Mouse (Mus musculus) hindbrain, embryonic 14.5 days (tissue): Measurements from ENCODE around the gene Hist1h2bk. TPM values are rescaled to one million over a fixed set of nuclear protein-coding genes. Genes with fewer than 3 reads are reported as not detected.

Experiments
- ATAC-seq: fragments of 200-750 bp; cut with Nextera tagmentation; 2 replicates; pipeline ENCODE4 v1.8.0; 2017; ENCODE audit warnings: moderate number of reproducible peaks, mild to moderate bottlenecking, moderate TSS enrichment, moderate library complexity; ENCODE audit not compliant: low FRiP score
- DNase-seq: peaks from one replicate; pipeline ENCODE4 v3.0.0-alpha.2; 2015; ENCODE audit warnings: low spot score
- H3K27ac ChIP-seq: fragments of 300-500 bp; sonication (generic); 2 replicates; pipeline ENCODE4 v1.5.1; 2014; ENCODE audit warnings: mild to moderate bottlenecking, moderate library complexity
- H3K27me3 ChIP-seq: fragments of 300-500 bp; sonication (generic); 2 replicates; pipeline ENCODE4 v1.6.1; 2014; ENCODE audit warnings: mild to moderate bottlenecking, low read length, mixed read lengths; ENCODE audit not compliant: control insufficient read depth, insufficient read depth
- H3K36me3 ChIP-seq: fragments of 300-500 bp; sonication (generic); replicated peaks from 2 replicates; pipeline ENCODE4 v1.6.1; 2014; ENCODE audit not compliant: control insufficient read depth, insufficient read depth
- H3K4me1 ChIP-seq: fragments of 300-500 bp; sonication (generic); replicated peaks from 2 replicates; pipeline ENCODE4 v1.6.1; 2014; ENCODE audit warnings: antibody characterized with exemption, low read length, mixed read lengths; ENCODE audit not compliant: control insufficient read depth, insufficient read depth
- H3K4me2 ChIP-seq: fragments of 300-500 bp; sonication (generic); replicated peaks from 2 replicates; pipeline ENCODE4 v1.6.1; 2014; ENCODE audit warnings: mild to moderate bottlenecking, moderate library complexity
- H3K4me3 ChIP-seq: fragments of 300-500 bp; sonication (generic); replicated peaks from 2 replicates; pipeline ENCODE4 v1.5.1; 2014; ENCODE audit warnings: mild to moderate bottlenecking, low read length
- H3K9ac ChIP-seq: fragments of 300-500 bp; sonication (generic); 2 replicates; pipeline ENCODE4 v1.6.1; 2014
- H3K9me3 ChIP-seq: fragments of 300-500 bp; sonication (generic); 2 replicates; pipeline ENCODE4 v1.6.1; 2016; ENCODE audit warnings: low read length; ENCODE audit not compliant: control insufficient read depth
- WGBS: fragments of 180-500 bp; shearing (Covaris S2); extraction: QIAGEN DNeasy Blood & Tissue Kit; methylation state at CpG from one replicate; pipeline ENCODE4 v1.1.7; 2014; 5-methylcytosine and 5-hydroxymethylcytosine counted together
- polyA plus RNA-seq: library from polyadenylated mRNA; unstranded; fragments of >200 nt; fragmentation: Nextera tagmentation; extraction: Ambion mirVana; gene quantifications from 2 replicates; pipeline ENCODE4 v1.2.1, GENCODE M21; 2014

Hist1h2bk gene
- polyA plus RNA-seq, 1 experiment from 2014 or later: 1.6 TPM

GRCm38 (mm10) chr13:21997821-21998220 is 37.8 kb upstream of the Hist1h2bk start:
- DNase-seq (no peak), ATAC-seq (no peak)
- Histone ChIP-seq H3K9me3 (no peaks in the 10 kb centered on the region), H3K27me3 (peaks cover 94% of the 10 kb centered on the region), H3K9ac (no peak overlapping the region), H3K27ac (no peak overlapping the region), H3K4me3 (no peak overlapping the region), H3K4me2 (no peak overlapping the region), H3K36me3 (no peaks in the 10 kb centered on the region), H3K4me1 (no peaks in the 10 kb centered on the region)
- WGBS: 8% methylated on average over 4 of the region's 4 CpGs

GRCm38 (mm10) chr13:21998412-21998811 is 37.3 kb upstream of the Hist1h2bk start:
- H3K27me3 ChIP-seq: peaks cover 95% of the 10 kb centered on the region
- no peak overlapping the region for H3K27ac ChIP-seq
- H3K9me3 ChIP-seq: no peaks in the 10 kb centered on the region
- ATAC-seq (no peak), DNase-seq (no peak)
- H3K9ac ChIP-seq: no peak overlapping the region
- no peaks in the 10 kb centered on the region for H3K4me1 ChIP-seq
- WGBS: 33% methylated on average over 3 of the region's 3 CpGs
- H3K4me2 ChIP-seq: no peak overlapping the region
- H3K36me3 ChIP-seq: no peaks in the 10 kb centered on the region
- no peak overlapping the region for H3K4me3 ChIP-seq

GRCm38 (mm10) chr13:21999147-21999546 is 36.5 kb upstream of the Hist1h2bk start:
- no peak overlapping the region for H3K4me2 ChIP-seq
- 31% methylated on average over 4 of the region's 4 CpGs for WGBS

GRCm38 (mm10) chr13:22001346-22001745 is 34.3 kb upstream of the Hist1h2bk start:
- no peak overlapping the region for H3K27ac ChIP-seq
- DNase-seq (no peak), ATAC-seq (no peak)
- H3K36me3 ChIP-seq: no peaks in the 10 kb centered on the region
- peaks cover 95% of the 10 kb centered on the region for H3K27me3 ChIP-seq
- WGBS: 70% methylated on average over 2 of the region's 2 CpGs
- peaks cover 10% of the 10 kb centered on the region for H3K4me1 ChIP-seq
- no peak overlapping the region for H3K4me3 ChIP-seq
- no peaks in the 10 kb centered on the region for H3K9me3 ChIP-seq
- H3K4me2 ChIP-seq: no peak overlapping the region
- H3K9ac ChIP-seq: no peak overlapping the region

More at GRCm38 (mm10) chr13:21999147-21999546, 36.5 kb upstream of the Hist1h2bk start:
- no peaks in the 10 kb centered on the region for H3K4me1 ChIP-seq
- peaks cover 95% of the 10 kb centered on the region for H3K27me3 ChIP-seq
- no peaks in the 10 kb centered on the region for H3K9me3 ChIP-seq
- H3K4me3 ChIP-seq: no peak overlapping the region
- ATAC-seq: no peak
- H3K36me3 ChIP-seq: no peaks in the 10 kb centered on the region
- H3K27ac ChIP-seq: no peak overlapping the region
- no peak for DNase-seq
- no peak overlapping the region for H3K9ac ChIP-seq

GRCm38 (mm10) chr13:22001823-22002222 is 33.8 kb upstream of the Hist1h2bk start:
- Histone ChIP-seq H3K9me3 (no peaks in the 10 kb centered on the region), H3K4me1 (peaks cover 14% of the 10 kb centered on the region), H3K4me3 (no peak overlapping the region), H3K27me3 (peaks cover 95% of the 10 kb centered on the region), H3K36me3 (no peaks in the 10 kb centered on the region), H3K27ac (no peak overlapping the region), H3K9ac (no peak overlapping the region), H3K4me2 (no peak overlapping the region)
- no peak for DNase-seq
- 37% methylated on average over 5 of the region's 5 CpGs for WGBS
- no peak for ATAC-seq

GRCm38 (mm10) chr13:22005605-22006333 is 29.9 kb upstream of the Hist1h2bk start:
- Histone ChIP-seq H3K9ac (peak overlapping the region; percentile 42; the same call in 1 of the 2 replicates), H3K4me2 (peak overlapping the region; percentile 79), H3K9me3 (no peaks in the 10 kb centered on the region), H3K4me3 (peak overlapping the region; percentile 35), H3K27me3 (peaks cover 100% of the 10 kb centered on the region), H3K36me3 (no peaks in the 10 kb centered on the region), H3K4me1 (peaks cover 15% of the 10 kb centered on the region), H3K27ac (no peak overlapping the region)
- DNase-seq: no peak
- WGBS: under 1% methylated on average over 45 of the region's 45 CpGs
- ATAC-seq: peak; percentile 79

GRCm38 (mm10) chr13:22006334-22007120 is 29.1 kb upstream of the Hist1h2bk start:
- Histone ChIP-seq H3K9me3 (no peaks in the 10 kb centered on the region), H3K4me1 (peaks cover 15% of the 10 kb centered on the region), H3K27me3 (peaks cover 98% of the 10 kb centered on the region), H3K36me3 (no peaks in the 10 kb centered on the region), H3K4me3 (peak overlapping the region; percentile 35), H3K9ac (no peak overlapping the region), H3K27ac (no peak overlapping the region), H3K4me2 (peak overlapping the region; percentile 79)
- ATAC-seq: peak; percentile 68
- WGBS: under 1% methylated on average over 38 of the region's 38 CpGs
- no peak for DNase-seq

- DNase-seq: no peak
- Histone ChIP-seq H3K36me3 (no peaks in the 10 kb centered on the region), H3K9me3 (no peaks in the 10 kb centered on the region), H3K4me2 (peak overlapping the region; percentile 79), H3K4me3 (peak overlapping the region; percentile 35), H3K4me1 (peaks cover 15% of the 10 kb centered on the region), H3K27me3 (peaks cover 97% of the 10 kb centered on the region), H3K9ac (no peak overlapping the region), H3K27ac (no peak overlapping the region)
- no peak for ATAC-seq
- WGBS: 2% methylated on average over 18 of the region's 18 CpGs
Observed at GRCm38 (mm10) chr13:22007121-22007510, 28.6 kb upstream of the Hist1h2bk start.

GRCm38 (mm10) chr13:22007872-22008271 is 27.8 kb upstream of the Hist1h2bk start:
- no peak overlapping the region for H3K9ac ChIP-seq
- no peak overlapping the region for H3K4me2 ChIP-seq
- ATAC-seq (no peak), DNase-seq (no peak)
- peaks cover 15% of the 10 kb centered on the region for H3K4me1 ChIP-seq
- no peak overlapping the region for H3K4me3 ChIP-seq
- H3K27me3 ChIP-seq: peaks cover 97% of the 10 kb centered on the region
- WGBS: 52% methylated on average over 7 of the region's 7 CpGs
- no peak overlapping the region for H3K27ac ChIP-seq
- no peaks in the 10 kb centered on the region for H3K9me3 ChIP-seq
- no peaks in the 10 kb centered on the region for H3K36me3 ChIP-seq
